Mouse (Mus musculus): ENCODE measurements around the gene Atp2a2.
"Not testable (repeated sequence)": the region's sequence is repeated elsewhere in the genome, so short reads cannot be mapped to it uniquely, and the experiment has no call there.

Gene Atp2a2

GRCm38 (mm10) chr5:122498046-122498445 is 4.0 kb downstream of the Atp2a2 start:
- CTCF ChIA-PET, result no interaction called here

- CTCF ChIA-PET, result no interaction called here
These were observed 5.0 kb downstream of the Atp2a2 start for GRCm38 (mm10) chr5:122496990-122497389.

GRCm38 (mm10) chr5:122494449-122494848 is 7.6 kb downstream of the Atp2a2 start:
- CTCF ChIA-PET, result no interaction called here

- CTCF ChIA-PET, result interaction anchor here (0.5 to 0.8 kb wide), 4 partner anchors 16 to 1948 kb away, joined by 5 to 11 read pairs (median 8); partner anchors contain the start of gene Clip1
These were observed 9.0 kb downstream of the Atp2a2 start for GRCm38 (mm10) chr5:122493035-122493434.

- CTCF ChIA-PET, result interaction anchor here (1.2 kb wide), 1 partner anchor 8 kb away, joined by 4 read pairs; no protein-coding TSS in a partner anchor
These were observed 10.6 kb downstream of the Atp2a2 start for GRCm38 (mm10) chr5:122491385-122491784.

GRCm38 (mm10) chr5:122490148-122490547 is 11.9 kb downstream of the Atp2a2 start:
- CTCF ChIA-PET, result no interaction called here

GRCm38 (mm10) chr5:122487825-122488224 is 14.2 kb downstream of the Atp2a2 start:
- CTCF ChIA-PET, result no interaction called here

GRCm38 (mm10) chr5:122486243-122486642 is 15.8 kb downstream of the Atp2a2 start:
- CTCF ChIA-PET, result not testable (repeated sequence)

GRCm38 (mm10) chr5:122482733-122483391 is 19.2 kb downstream of the Atp2a2 start:
- CTCF ChIA-PET, result interaction anchor here (0.7 kb wide), 1 partner anchor 29 kb away, joined by 3 read pairs; no protein-coding TSS in a partner anchor

GRCm38 (mm10) chr5:122481844-122482243 is 20.2 kb downstream of the Atp2a2 start:
- CTCF ChIA-PET, result no interaction called here

GRCm38 (mm10) chr5:122479131-122479530 is 22.9 kb downstream of the Atp2a2 start:
- CTCF ChIA-PET, result no interaction called here

- CTCF ChIA-PET, result interaction anchor here (0.5 kb wide), 1 partner anchor 424 kb away, joined by 4 read pairs; no protein-coding TSS in a partner anchor
These were observed 24.5 kb downstream of the Atp2a2 start for GRCm38 (mm10) chr5:122477492-122477891.

GRCm38 (mm10) chr5:122476078-122476477 is 25.9 kb downstream of the Atp2a2 start:
- CTCF ChIA-PET, result interaction anchor here (0.7 kb wide), 1 partner anchor 166 kb away, joined by 4 read pairs; no protein-coding TSS in a partner anchor

GRCm38 (mm10) chr5:122474643-122475363 is 27.2 kb downstream of the Atp2a2 start:
- CTCF ChIA-PET, result interaction anchor here (0.6 kb wide), 1 partner anchor 251 kb away, joined by 6 read pairs; no protein-coding TSS in a partner anchor

GRCm38 (mm10) chr5:122471658-122472057 is 30.4 kb downstream of the Atp2a2 start:
- CTCF ChIA-PET, result interaction anchor here (0.6 kb wide), 1 partner anchor 453 kb away, joined by 3 read pairs; no protein-coding TSS in a partner anchor

GRCm38 (mm10) chr5:122461431-122461830 is 40.6 kb downstream of the Atp2a2 start:
- CTCF ChIA-PET, result no interaction called here

GRCm38 (mm10) chr5:122460656-122461055 is 41.4 kb downstream of the Atp2a2 start:
- CTCF ChIA-PET, result interaction anchor here (0.6 to 1.0 kb wide), 2 partner anchors 20 to 63 kb away, joined by 3 to 8 read pairs; no protein-coding TSS in a partner anchor

- CTCF ChIA-PET, result no interaction called here
These were observed 42.7 kb downstream of the Atp2a2 start for GRCm38 (mm10) chr5:122459335-122459734.

- CTCF ChIA-PET, result interaction anchor here (0.5 kb wide), 1 partner anchor 103 kb away, joined by 10 read pairs; no protein-coding TSS in a partner anchor
These were observed 44.0 kb downstream of the Atp2a2 start for GRCm38 (mm10) chr5:122458066-122458465.

- CTCF ChIA-PET, result not testable (repeated sequence)
These were observed 45.0 kb downstream of the Atp2a2 start for GRCm38 (mm10) chr5:122457054-122457453.

- CTCF ChIA-PET, result no interaction called here
These were observed 46.4 kb downstream of the Atp2a2 start for GRCm38 (mm10) chr5:122455584-122455983.

- CTCF ChIA-PET, result no interaction called here
These were observed 47.1 kb downstream of the Atp2a2 start for GRCm38 (mm10) chr5:122454883-122455282.

GRCm38 (mm10) chr5:122454442-122454841 is 47.6 kb downstream of the Atp2a2 start:
- CTCF ChIA-PET, result no interaction called here
